Mouse (Mus musculus) embryo, embryonic 11 days (tissue): ENCODE measurements around the gene Papln.

Experiments used
- DNase-seq: peaks from one replicate; pipeline ENCODE4 v3.0.0-alpha.2; 2015

The Papln gene

DNA sequence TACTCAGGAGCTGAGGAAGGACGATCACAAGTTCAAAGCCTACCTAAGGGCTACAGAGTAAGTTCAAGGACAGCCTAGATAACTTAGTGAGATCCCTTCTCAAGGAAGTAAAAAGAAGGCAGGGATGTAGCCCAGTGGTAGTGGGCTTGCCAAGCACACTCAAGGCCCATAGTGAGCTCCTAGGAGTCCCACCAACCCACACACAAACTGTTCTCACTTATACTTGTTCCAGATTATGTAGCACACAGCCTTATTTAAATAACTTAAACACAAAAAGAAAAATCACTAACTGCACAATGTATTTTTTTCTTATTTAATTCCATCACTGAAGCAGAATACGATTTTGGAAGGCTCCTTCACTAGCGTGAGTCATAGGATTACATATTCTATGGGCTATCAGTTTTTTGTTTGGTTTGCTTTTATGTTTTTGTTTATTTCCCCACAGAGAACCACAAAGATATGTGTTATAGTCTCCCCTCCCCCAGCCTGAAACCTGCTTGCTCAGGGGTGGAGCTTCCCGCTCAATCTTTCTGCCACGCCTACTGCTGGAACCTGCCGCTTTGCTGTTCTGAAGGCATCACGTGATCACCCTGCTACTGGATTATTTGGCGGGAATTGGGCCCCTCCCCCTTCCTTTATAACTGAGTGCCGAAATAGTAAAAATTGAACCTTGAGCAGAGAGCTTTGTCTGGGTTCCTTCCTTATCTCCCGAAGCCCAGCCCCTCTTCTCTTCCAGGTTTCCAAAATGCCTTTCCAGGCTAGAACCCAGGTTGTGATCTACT lies 78.2 kb downstream of the Papln start:
- DNase-seq = no peak
